Mouse (Mus musculus) kidney, embryonic 14.5 days (tissue): Measurements from ENCODE around the gene Smdt1. TPM values are rescaled to one million over a fixed set of nuclear protein-coding genes. Genes with fewer than 3 reads are reported as not detected.

Source experiments
- ATAC-seq: fragments of 200-750 bp; cut with Nextera tagmentation; 2 replicates; pipeline ENCODE4 v1.8.0; 2017; ENCODE audit warnings: moderate number of reproducible peaks, mild to moderate bottlenecking, moderate TSS enrichment, moderate library complexity; ENCODE audit not compliant: low FRiP score, low TSS enrichment
- H3K27ac ChIP-seq: fragments of 300-500 bp; sonication (generic); 2 replicates; pipeline ENCODE4 v1.5.1; 2014; ENCODE audit warnings: low read depth, mild to moderate bottlenecking, low read length, moderate library complexity, mixed read lengths
- H3K27me3 ChIP-seq: fragments of 300-500 bp; sonication (generic); 2 replicates; pipeline ENCODE4 v1.6.1; 2014; ENCODE audit warnings: mild to moderate bottlenecking, low read length; ENCODE audit not compliant: control insufficient read depth, insufficient read depth
- H3K36me3 ChIP-seq: fragments of 300-500 bp; sonication (generic); 2 replicates; pipeline ENCODE4 v1.6.1; 2014; ENCODE audit warnings: low read length, mixed read lengths; ENCODE audit not compliant: control insufficient read depth, insufficient read depth
- H3K4me1 ChIP-seq: fragments of 300-500 bp; sonication (generic); 2 replicates; pipeline ENCODE4 v1.6.1; 2014; ENCODE audit warnings: low read length, mixed read lengths; ENCODE audit not compliant: control insufficient read depth, insufficient read depth
- H3K4me2 ChIP-seq: fragments of 300-500 bp; sonication (generic); replicated peaks from 2 replicates; pipeline ENCODE4 v1.6.1; 2014; ENCODE audit warnings: low read depth, mild to moderate bottlenecking, low read length
- H3K4me3 ChIP-seq: fragments of 300-500 bp; sonication (generic); 2 replicates; pipeline ENCODE4 v1.5.1; 2014; ENCODE audit warnings: mild to moderate bottlenecking, low read length
- H3K9ac ChIP-seq: fragments of 300-500 bp; sonication (generic); 2 replicates; pipeline ENCODE4 v1.6.1; 2014; ENCODE audit warnings: low read depth, mild to moderate bottlenecking, low read length, moderate library complexity
- H3K9me3 ChIP-seq: fragments of 300-500 bp; sonication (generic); 2 replicates; pipeline ENCODE4 v1.6.1; 2016; ENCODE audit warnings: low read length; ENCODE audit not compliant: control insufficient read depth
- WGBS: fragments of 180-500 bp; shearing (Covaris S2); extraction: QIAGEN DNeasy Blood & Tissue Kit; methylation state at CpG from one replicate; pipeline ENCODE4 v1.1.7; 2014; 5-methylcytosine and 5-hydroxymethylcytosine counted together
- polyA plus RNA-seq: library from polyadenylated mRNA; unstranded; fragments of >200 nt; fragmentation: Nextera tagmentation; extraction: Ambion mirVana; gene quantifications from 2 replicates; pipeline ENCODE4 v1.2.1, GENCODE M21; 2014

Smdt1 gene
- polyA plus RNA-seq, 1 experiment from 2014 or later = 276 TPM

GRCm38 (mm10) chr15:82347852-82348251 lies 9.1 kb downstream of the Smdt1 start:
- WGBS = 92% methylated on average over 12 of the region's 12 CpGs
- peaks cover 16% of the 10 kb centered on the region for H3K4me1 ChIP-seq
- no peaks in the 10 kb centered on the region for H3K27me3 ChIP-seq
- H3K9me3 ChIP-seq = no peaks in the 10 kb centered on the region
- no peak overlapping the region for H3K9ac ChIP-seq
- no peak overlapping the region for H3K27ac ChIP-seq
- H3K36me3 ChIP-seq = peaks cover 31% of the 10 kb centered on the region
- H3K4me2 ChIP-seq = no peak overlapping the region
- ATAC-seq = no peak
- no peak overlapping the region for H3K4me3 ChIP-seq

- peaks cover 31% of the 10 kb centered on the region for H3K36me3 ChIP-seq
- H3K4me1 ChIP-seq = peaks cover 20% of the 10 kb centered on the region
- WGBS = 92% methylated on average over 8 of the region's 8 CpGs
- H3K27me3 ChIP-seq = no peaks in the 10 kb centered on the region
- no peak overlapping the region for H3K9ac ChIP-seq
- no peak for ATAC-seq
- H3K27ac ChIP-seq = no peak overlapping the region
- no peak overlapping the region for H3K4me3 ChIP-seq
- H3K4me2 ChIP-seq = no peak overlapping the region
- no peaks in the 10 kb centered on the region for H3K9me3 ChIP-seq
These were observed 9.7 kb downstream of the Smdt1 start for GRCm38 (mm10) chr15:82348258-82348998.

- Histone ChIP-seq H3K27me3 (no peaks in the 10 kb centered on the region), H3K9ac (no peak overlapping the region), H3K4me3 (no peak overlapping the region), H3K4me1 (peaks cover 20% of the 10 kb centered on the region), H3K4me2 (no peak overlapping the region), H3K9me3 (no peaks in the 10 kb centered on the region), H3K27ac (no peak overlapping the region), H3K36me3 (peaks cover 31% of the 10 kb centered on the region)
- no peak for ATAC-seq
- 82% methylated on average over 2 of the region's 2 CpGs for WGBS
These were observed 10.2 kb downstream of the Smdt1 start for GRCm38 (mm10) chr15:82348999-82349341.

- no peak overlapping the region for H3K9ac ChIP-seq
- H3K36me3 ChIP-seq = peaks cover 31% of the 10 kb centered on the region
- 90% methylated on average over 4 of the region's 4 CpGs for WGBS
- no peak overlapping the region for H3K4me3 ChIP-seq
- H3K9me3 ChIP-seq = no peaks in the 10 kb centered on the region
- H3K4me1 ChIP-seq = peaks cover 20% of the 10 kb centered on the region
- H3K27me3 ChIP-seq = no peaks in the 10 kb centered on the region
- H3K4me2 ChIP-seq = no peak overlapping the region
- ATAC-seq = no peak
- H3K27ac ChIP-seq = no peak overlapping the region
These were observed 11.6 kb downstream of the Smdt1 start for GRCm38 (mm10) chr15:82350349-82350748.

GRCm38 (mm10) chr15:82351480-82351879 lies 12.7 kb downstream of the Smdt1 start:
- no peak for ATAC-seq
- Histone ChIP-seq H3K27me3 (no peaks in the 10 kb centered on the region), H3K9ac (0 out of 2 replicates have a peak overlapping the region, but pooled peaks have one; percentile 18), H3K27ac (no peak overlapping the region), H3K4me2 (no peak overlapping the region), H3K36me3 (peaks cover 31% of the 10 kb centered on the region), H3K9me3 (no peaks in the 10 kb centered on the region), H3K4me1 (peaks cover 20% of the 10 kb centered on the region), H3K4me3 (no peak overlapping the region)
- WGBS = 72% methylated on average over 3 of the region's 3 CpGs

- no peak for ATAC-seq
- H3K9me3 ChIP-seq = no peaks in the 10 kb centered on the region
- peaks cover 12% of the 10 kb centered on the region for H3K4me1 ChIP-seq
- no peaks in the 10 kb centered on the region for H3K27me3 ChIP-seq
- peak overlapping the region; percentile 44; the same call in 1 of the 2 replicates for H3K27ac ChIP-seq
- H3K4me2 ChIP-seq = peak overlapping the region; percentile 89
- peaks cover 26% of the 10 kb centered on the region for H3K36me3 ChIP-seq
- H3K4me3 ChIP-seq = peak overlapping the region; percentile 85
- peak overlapping the region; percentile 96 for H3K9ac ChIP-seq
- WGBS = 26% methylated on average over 14 of the region's 14 CpGs
These were observed 14.5 kb downstream of the Smdt1 start for GRCm38 (mm10) chr15:82353078-82353744.

GRCm38 (mm10) chr15:82353745-82354113 lies 15.0 kb downstream of the Smdt1 start:
- peak overlapping the region; percentile 96 for H3K9ac ChIP-seq
- no peaks in the 10 kb centered on the region for H3K27me3 ChIP-seq
- ATAC-seq = peak; percentile 26; the same call in 1 of the 2 replicates
- H3K9me3 ChIP-seq = no peaks in the 10 kb centered on the region
- peaks cover 21% of the 10 kb centered on the region for H3K36me3 ChIP-seq
- peak overlapping the region; percentile 89 for H3K4me2 ChIP-seq
- peaks cover 14% of the 10 kb centered on the region for H3K4me1 ChIP-seq
- under 1% methylated on average over 23 of the region's 23 CpGs for WGBS
- H3K4me3 ChIP-seq = peak overlapping the region; percentile 85
- peak overlapping the region; percentile 44 for H3K27ac ChIP-seq

GRCm38 (mm10) chr15:82354126-82354945 lies 15.6 kb downstream of the Smdt1 start, which contains the start of gene Ndufa6:
TSS of gene Ndufa6 (minus strand) at chr15:82354322.
- Histone ChIP-seq H3K9me3 (no peaks in the 10 kb centered on the region), H3K9ac (peak within 1 kb of the TSS; percentile 96), H3K36me3 (peaks cover 15% of the 10 kb centered on the region), H3K27ac (peak within 1 kb of the TSS; percentile 82), H3K27me3 (no peaks in the 10 kb centered on the region), H3K4me3 (peak within 1 kb of the TSS; percentile 85), H3K4me1 (peaks cover 17% of the 10 kb centered on the region), H3K4me2 (peak within 1 kb of the TSS; percentile 89)
- peak; percentile 99 for ATAC-seq
- WGBS = 1% methylated on average over 57 of the region's 57 CpGs
